Mouse (Mus musculus): Measurements from ENCODE around the gene Dkk3. TPM values are rescaled to one million over a fixed set of nuclear protein-coding genes. Genes with fewer than 3 reads are reported as not detected.
A peak's percentile ranks its signal among the peaks of the same experiment; 100 is the strongest.

Gene Dkk3
- polyA plus RNA-seq, 1 experiment from 2014 or later, result 99.3 TPM

- H3K9me3 ChIP-seq, result no peaks in the 10 kb centered on the region
- H3K27ac ChIP-seq, result peak overlapping the region; percentile 51
- no peak overlapping the region for H3K4me3 ChIP-seq
- no peaks in the 10 kb centered on the region for H3K27me3 ChIP-seq
- peaks cover 5% of the 10 kb centered on the region for H3K4me1 ChIP-seq
- H3K4me2 ChIP-seq, result no peak overlapping the region
- H3K36me3 ChIP-seq, result no peaks in the 10 kb centered on the region
- 85% methylated on average over 3 of the region's 3 CpGs for WGBS
- no peak for ATAC-seq (ENCODE audit: insufficient number of reproducible peaks, low FRiP score, low TSS enrichment, low read depth)
- H3K9ac ChIP-seq, result no peak overlapping the region
Observed at GRCm38 (mm10) chr7:112164430-112164829, 5.6 kb upstream of the Dkk3 start.

- 46% methylated on average over 5 of the region's 6 CpGs for WGBS
- no peak overlapping the region for H3K9ac ChIP-seq
- no peak overlapping the region for H3K4me2 ChIP-seq
- 0 out of 2 replicates have a peak, but pooled peaks cover 5% of the 10 kb centered on the region for H3K27me3 ChIP-seq
- no peaks in the 10 kb centered on the region for H3K9me3 ChIP-seq
- H3K36me3 ChIP-seq, result no peaks in the 10 kb centered on the region
- no peak for ATAC-seq (ENCODE audit: insufficient number of reproducible peaks, low FRiP score, low TSS enrichment, low read depth)
- H3K4me3 ChIP-seq, result no peak overlapping the region
- H3K4me1 ChIP-seq, result peaks cover 46% of the 10 kb centered on the region
- no peak overlapping the region for H3K27ac ChIP-seq
Observed at GRCm38 (mm10) chr7:112159835-112160234, 978 bp upstream of the Dkk3 start.

GRCm38 (mm10) chr7:112158316-112158741, 528 bp downstream of the Dkk3 start:
- no peaks in the 10 kb centered on the region for H3K36me3 ChIP-seq
- H3K4me2 ChIP-seq, result peak overlapping the region; percentile 59
- peaks cover 55% of the 10 kb centered on the region for H3K4me1 ChIP-seq
- peak overlapping the region; percentile 57 for H3K4me3 ChIP-seq
- no peak for ATAC-seq (ENCODE audit: insufficient number of reproducible peaks, low FRiP score, low TSS enrichment, low read depth)
- 0 out of 2 replicates have a peak, but pooled peaks cover 5% of the 10 kb centered on the region for H3K27me3 ChIP-seq
- peak overlapping the region; percentile 35 for H3K9ac ChIP-seq
- under 1% methylated on average over 23 of the region's 23 CpGs for WGBS
- no peaks in the 10 kb centered on the region for H3K9me3 ChIP-seq
- peak overlapping the region; percentile 68 for H3K27ac ChIP-seq

GRCm38 (mm10) chr7:112157584-112158315, 1.1 kb downstream of the Dkk3 start:
- 11% methylated on average over 23 of the region's 23 CpGs for WGBS
- no peaks in the 10 kb centered on the region for H3K9me3 ChIP-seq
- H3K9ac ChIP-seq, result peak overlapping the region; percentile 35
- 0 out of 2 replicates have a peak, but pooled peaks cover 5% of the 10 kb centered on the region for H3K27me3 ChIP-seq
- peaks cover 60% of the 10 kb centered on the region for H3K4me1 ChIP-seq
- peak overlapping the region; percentile 57 for H3K4me3 ChIP-seq
- H3K4me2 ChIP-seq, result peak overlapping the region; percentile 59
- no peaks in the 10 kb centered on the region for H3K36me3 ChIP-seq
- peak overlapping the region; percentile 68 for H3K27ac ChIP-seq
- ATAC-seq (ENCODE audit: insufficient number of reproducible peaks, low FRiP score, low TSS enrichment, low read depth), result no peak

- peak overlapping the region; percentile 80 for H3K27ac ChIP-seq
- peaks cover 60% of the 10 kb centered on the region for H3K4me1 ChIP-seq
- ATAC-seq (ENCODE audit: insufficient number of reproducible peaks, low FRiP score, low TSS enrichment, low read depth), result no peak
- 7% methylated on average over 1 of the region's 1 CpGs for WGBS
- peak overlapping the region; percentile 22; the same call in 1 of the 2 replicates for H3K4me2 ChIP-seq
- H3K9me3 ChIP-seq, result no peaks in the 10 kb centered on the region
- H3K4me3 ChIP-seq, result peak overlapping the region; percentile 10; the same call in 1 of the 2 replicates
- H3K9ac ChIP-seq, result no peak overlapping the region
- no peaks in the 10 kb centered on the region for H3K36me3 ChIP-seq
- H3K27me3 ChIP-seq, result 0 out of 2 replicates have a peak, but pooled peaks cover 5% of the 10 kb centered on the region
Observed at GRCm38 (mm10) chr7:112155194-112155593, 3.7 kb downstream of the Dkk3 start.

GRCm38 (mm10) chr7:112154445-112154844, 4.4 kb downstream of the Dkk3 start:
- Histone ChIP-seq H3K36me3 (0 out of 2 replicates have a peak, but pooled peaks cover 2% of the 10 kb centered on the region), H3K9ac (no peak overlapping the region), H3K4me3 (no peak overlapping the region), H3K4me2 (no peak overlapping the region; the same call in 1 of the 2 replicates), H3K9me3 (no peaks in the 10 kb centered on the region), H3K4me1 (peaks cover 60% of the 10 kb centered on the region), H3K27me3 (0 out of 2 replicates have a peak, but pooled peaks cover 5% of the 10 kb centered on the region), H3K27ac (peak overlapping the region; percentile 80)
- WGBS, result 33% methylated on average over 4 of the region's 4 CpGs
- ATAC-seq (ENCODE audit: insufficient number of reproducible peaks, low FRiP score, low TSS enrichment, low read depth), result peak; percentile 66

- 90% methylated on average over 10 of the region's 10 CpGs for WGBS
- H3K4me1 ChIP-seq, result peaks cover 35% of the 10 kb centered on the region
- no peak overlapping the region for H3K4me3 ChIP-seq
- H3K4me2 ChIP-seq, result no peak overlapping the region
- H3K9me3 ChIP-seq, result no peaks in the 10 kb centered on the region
- 0 out of 2 replicates have a peak, but pooled peaks cover 7% of the 10 kb centered on the region for H3K36me3 ChIP-seq
- H3K27me3 ChIP-seq, result no peaks in the 10 kb centered on the region
- no peak for ATAC-seq (ENCODE audit: insufficient number of reproducible peaks, low FRiP score, low TSS enrichment, low read depth)
- no peak overlapping the region for H3K9ac ChIP-seq
- no peak overlapping the region for H3K27ac ChIP-seq
Observed at GRCm38 (mm10) chr7:112149113-112149512, 9.7 kb downstream of the Dkk3 start.

- peaks cover 35% of the 10 kb centered on the region for H3K4me1 ChIP-seq
- H3K9me3 ChIP-seq, result no peaks in the 10 kb centered on the region
- no peak overlapping the region for H3K4me2 ChIP-seq
- no peaks in the 10 kb centered on the region for H3K27me3 ChIP-seq
- H3K9ac ChIP-seq, result no peak overlapping the region
- H3K4me3 ChIP-seq, result no peak overlapping the region
- 60% methylated on average over 2 of the region's 2 CpGs for WGBS
- 0 out of 2 replicates have a peak, but pooled peaks cover 7% of the 10 kb centered on the region for H3K36me3 ChIP-seq
- H3K27ac ChIP-seq, result peak overlapping the region; percentile 43; the same call in 1 of the 2 replicates
- ATAC-seq (ENCODE audit: insufficient number of reproducible peaks, low FRiP score, low TSS enrichment, low read depth), result peak; percentile 69
Observed at GRCm38 (mm10) chr7:112147979-112148378, 10.9 kb downstream of the Dkk3 start.

- H3K4me2 ChIP-seq, result no peak overlapping the region
- H3K9ac ChIP-seq, result no peak overlapping the region
- H3K4me1 ChIP-seq, result peaks cover 38% of the 10 kb centered on the region
- 0 out of 2 replicates have a peak overlapping the region, but pooled peaks have one; percentile 38 for H3K27ac ChIP-seq
- H3K27me3 ChIP-seq, result no peaks in the 10 kb centered on the region
- peaks cover 7% of the 10 kb centered on the region; the same call in 1 of the 2 replicates for H3K36me3 ChIP-seq
- WGBS, result 36% methylated on average over 11 of the region's 11 CpGs
- ATAC-seq (ENCODE audit: insufficient number of reproducible peaks, low FRiP score, low TSS enrichment, low read depth), result no peak
- no peaks in the 10 kb centered on the region for H3K9me3 ChIP-seq
- no peak overlapping the region for H3K4me3 ChIP-seq
Observed at GRCm38 (mm10) chr7:112144646-112145179, 14.1 kb downstream of the Dkk3 start.

- no peak for ATAC-seq (ENCODE audit: insufficient number of reproducible peaks, low FRiP score, low TSS enrichment, low read depth)
- H3K27me3 ChIP-seq, result no peaks in the 10 kb centered on the region
- no peak overlapping the region for H3K4me3 ChIP-seq
- H3K4me2 ChIP-seq, result no peak overlapping the region
- H3K36me3 ChIP-seq, result peaks cover 3% of the 10 kb centered on the region; the same call in 1 of the 2 replicates
- H3K9ac ChIP-seq, result no peak overlapping the region
- no peaks in the 10 kb centered on the region for H3K9me3 ChIP-seq
- WGBS, result 63% methylated on average over 4 of the region's 4 CpGs
- no peak overlapping the region for H3K27ac ChIP-seq
- peaks cover 40% of the 10 kb centered on the region for H3K4me1 ChIP-seq
Observed at GRCm38 (mm10) chr7:112143978-112144377, 14.9 kb downstream of the Dkk3 start.

GRCm38 (mm10) chr7:112143090-112143500, 15.8 kb downstream of the Dkk3 start:
- Histone ChIP-seq H3K4me2 (no peak overlapping the region), H3K9me3 (no peaks in the 10 kb centered on the region), H3K4me3 (no peak overlapping the region), H3K27ac (no peak overlapping the region), H3K36me3 (peaks cover 2% of the 10 kb centered on the region; the same call in 1 of the 2 replicates), H3K9ac (no peak overlapping the region), H3K27me3 (no peaks in the 10 kb centered on the region), H3K4me1 (peaks cover 42% of the 10 kb centered on the region)
- no peak for ATAC-seq (ENCODE audit: insufficient number of reproducible peaks, low FRiP score, low TSS enrichment, low read depth)
- 54% methylated on average over 7 of the region's 7 CpGs for WGBS

GRCm38 (mm10) chr7:112142616-112143015, 16.2 kb downstream of the Dkk3 start:
- 46% methylated on average over 3 of the region's 3 CpGs for WGBS
- H3K4me3 ChIP-seq, result no peak overlapping the region
- H3K4me1 ChIP-seq, result peaks cover 37% of the 10 kb centered on the region
- H3K9me3 ChIP-seq, result no peaks in the 10 kb centered on the region
- H3K36me3 ChIP-seq, result peaks cover 2% of the 10 kb centered on the region; the same call in 1 of the 2 replicates
- H3K9ac ChIP-seq, result no peak overlapping the region
- no peak for ATAC-seq (ENCODE audit: insufficient number of reproducible peaks, low FRiP score, low TSS enrichment, low read depth)
- H3K4me2 ChIP-seq, result no peak overlapping the region
- no peak overlapping the region for H3K27ac ChIP-seq
- no peaks in the 10 kb centered on the region for H3K27me3 ChIP-seq
